Mouse (Mus musculus): Measurements from ENCODE around the gene Gpr82.

The Gpr82 gene

GRCm38 (mm10) chrX:13661063-13661462 lies at the start of gene Gpr82:
Gpr82 (plus strand) TSS chrX:13661363.
- DNase-seq = no peak

GRCm38 (mm10) chrX:13612115-13612514 lies 49.0 kb upstream of the Gpr82 start:
- DNase-seq = no peak

GRCm38 (mm10) chrX:13616726-13617125 lies 44.4 kb upstream of the Gpr82 start:
- no peak for DNase-seq

- DNase-seq = no peak
These were observed 43.9 kb upstream of the Gpr82 start for GRCm38 (mm10) chrX:13617294-13617693.

- DNase-seq = no peak
These were observed 42.7 kb upstream of the Gpr82 start for GRCm38 (mm10) chrX:13618476-13618875.

GRCm38 (mm10) chrX:13621473-13621872 lies 39.7 kb upstream of the Gpr82 start:
- peak; percentile 11 for DNase-seq

- no peak for DNase-seq
These were observed 38.5 kb upstream of the Gpr82 start for GRCm38 (mm10) chrX:13622654-13623053.

GRCm38 (mm10) chrX:13631599-13632283 lies 29.4 kb upstream of the Gpr82 start, which contains the start of gene Gpr34:
Gpr34 (plus strand) TSS chrX:13632089.
- no peak for DNase-seq

- DNase-seq = no peak
These were observed 24.8 kb upstream of the Gpr82 start for GRCm38 (mm10) chrX:13636398-13636797.

- no peak for DNase-seq
These were observed 22.3 kb upstream of the Gpr82 start for GRCm38 (mm10) chrX:13638894-13639293.

- DNase-seq = no peak
These were observed 9.3 kb upstream of the Gpr82 start for GRCm38 (mm10) chrX:13651889-13652288.

- no peak for DNase-seq
These were observed 8.9 kb upstream of the Gpr82 start for GRCm38 (mm10) chrX:13652291-13652690.

GRCm38 (mm10) chrX:13655005-13655421 lies 6.2 kb upstream of the Gpr82 start:
- no peak for DNase-seq

- no peak for DNase-seq
These were observed 5.3 kb upstream of the Gpr82 start for GRCm38 (mm10) chrX:13655906-13656305.

GRCm38 (mm10) chrX:13656721-13657120 lies 4.4 kb upstream of the Gpr82 start:
- DNase-seq = peak; percentile 75

GRCm38 (mm10) chrX:13658616-13659140 lies 2.5 kb upstream of the Gpr82 start:
- DNase-seq = no peak

GRCm38 (mm10) chrX:13659201-13659890 lies 1.8 kb upstream of the Gpr82 start:
- DNase-seq = no peak

GRCm38 (mm10) chrX:13668867-13669266 lies 7.7 kb downstream of the Gpr82 start:
- no peak for DNase-seq

- DNase-seq = no peak
These were observed 9.2 kb downstream of the Gpr82 start for GRCm38 (mm10) chrX:13670342-13670741.

GRCm38 (mm10) chrX:13673001-13673400 lies 11.8 kb downstream of the Gpr82 start:
- no peak for DNase-seq

GRCm38 (mm10) chrX:13681748-13682147 lies 20.6 kb downstream of the Gpr82 start:
- no peak for DNase-seq

- DNase-seq = no peak
These were observed 25.4 kb downstream of the Gpr82 start for GRCm38 (mm10) chrX:13686589-13686988.

- DNase-seq = no peak
These were observed 27.2 kb downstream of the Gpr82 start for GRCm38 (mm10) chrX:13688356-13688755.

- no peak for DNase-seq
These were observed 30.7 kb downstream of the Gpr82 start for GRCm38 (mm10) chrX:13691865-13692264.
